Mouse (Mus musculus) heart, postnatal 25 days (tissue): ENCODE data around the gene Ift81. TPM values are rescaled to one million over a fixed set of nuclear protein-coding genes. Genes with fewer than 3 reads are reported as not detected.
A peak's percentile ranks its signal among the peaks of the same experiment; 100 is the strongest.

ENCODE experiments used
- DNase-seq: peaks from one replicate; pipeline ENCODE4 v3.0.0; 2022; ENCODE audit warnings: low spot score
- intact Hi-C: fragments of 180-260 bp; cut with DNase I; formaldehyde crosslinking; loops from one replicate; pipeline ENCODE4 v1.15.1; 2025
- total RNA-seq, 2 experiments: library from RNA; stranded (reverse); gene quantifications; 2 replicates each; pipeline ENCODE4 v1.2.3; 2021

Ift81 gene
- total RNA-seq, 2 experiments from 2014 or later = 67.4 to 68.3 TPM

DNA sequence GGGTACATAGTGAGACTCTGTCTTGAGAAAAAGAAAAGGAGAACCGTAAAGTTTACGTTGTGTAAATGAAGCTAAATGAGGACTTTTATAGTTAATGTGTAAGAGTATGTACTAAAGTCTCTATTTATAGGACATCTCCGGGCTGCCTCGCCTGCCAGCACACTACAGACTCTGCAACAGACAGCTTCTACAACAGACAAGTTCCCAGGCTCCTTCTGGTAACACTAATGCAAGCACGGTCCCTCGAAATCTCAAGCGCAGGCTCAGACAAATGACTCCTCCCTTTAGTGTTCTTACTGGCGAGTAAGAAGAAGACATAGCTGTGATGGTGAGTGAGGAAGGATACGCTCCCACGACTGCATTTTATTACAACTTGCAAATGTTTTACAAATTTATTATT is 56.2 kb downstream of the Ift81 start:
- intact Hi-C loops = loop anchor here (2.0 kb wide), 1 partner anchor 29 kb away; no protein-coding TSS in a partner anchor
- DNase-seq = no peak

GRCm38 (mm10) chr5:122555107-122555506 is 59.2 kb downstream of the Ift81 start:
- no peak for DNase-seq
- intact Hi-C loops = no loop called here

GRCm38 (mm10) chr5:122552638-122553037 is 61.7 kb downstream of the Ift81 start:
- DNase-seq = no peak
- intact Hi-C loops = no loop called here

DNA sequence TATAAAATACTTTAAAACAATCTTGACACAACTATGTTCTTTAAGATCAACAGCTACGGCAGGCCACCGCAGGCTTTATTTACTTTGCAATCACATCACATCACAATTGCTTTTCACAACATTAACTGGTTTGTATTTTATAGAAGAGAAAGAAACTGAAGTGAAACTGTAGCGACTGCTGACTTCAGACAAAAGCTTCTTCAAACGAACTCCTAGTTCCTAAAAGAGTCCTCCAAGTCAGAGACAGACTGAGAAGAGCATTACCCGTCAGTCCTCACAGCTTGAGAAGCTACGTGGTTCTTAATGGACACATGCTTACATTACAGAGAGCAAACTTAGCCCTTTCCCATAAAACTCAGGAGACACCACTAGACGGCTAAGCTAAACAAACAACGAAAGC is 63.9 kb downstream of the Ift81 start:
- no peak for DNase-seq
- intact Hi-C loops = no loop called here

- no peak for DNase-seq
- intact Hi-C loops = loop anchor here (5.0 kb wide), 1 partner anchor 69 kb away; no protein-coding TSS in a partner anchor
Observed at GRCm38 (mm10) chr5:122548671-122549070, 65.6 kb downstream of the Ift81 start.

DNA sequence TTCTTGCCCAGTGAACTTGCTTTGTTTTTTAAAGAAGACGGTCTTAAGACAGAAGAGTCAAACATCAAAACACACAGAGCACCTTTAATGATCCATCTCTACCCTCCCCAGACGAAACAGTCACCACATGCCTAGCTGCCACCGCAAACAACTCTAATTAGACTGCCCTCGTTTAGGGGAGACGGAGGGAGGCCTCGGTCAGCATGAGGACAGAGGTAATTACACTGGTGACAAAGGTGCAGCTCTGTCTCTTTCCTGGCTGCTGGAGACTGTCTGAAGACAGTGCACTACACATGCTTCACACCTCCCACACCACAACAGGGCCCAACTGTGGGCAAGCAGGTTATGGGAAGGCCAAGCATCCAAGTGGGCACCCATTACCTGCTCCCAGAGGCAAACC is 66.5 kb downstream of the Ift81 start:
- DNase-seq = no peak

DNA sequence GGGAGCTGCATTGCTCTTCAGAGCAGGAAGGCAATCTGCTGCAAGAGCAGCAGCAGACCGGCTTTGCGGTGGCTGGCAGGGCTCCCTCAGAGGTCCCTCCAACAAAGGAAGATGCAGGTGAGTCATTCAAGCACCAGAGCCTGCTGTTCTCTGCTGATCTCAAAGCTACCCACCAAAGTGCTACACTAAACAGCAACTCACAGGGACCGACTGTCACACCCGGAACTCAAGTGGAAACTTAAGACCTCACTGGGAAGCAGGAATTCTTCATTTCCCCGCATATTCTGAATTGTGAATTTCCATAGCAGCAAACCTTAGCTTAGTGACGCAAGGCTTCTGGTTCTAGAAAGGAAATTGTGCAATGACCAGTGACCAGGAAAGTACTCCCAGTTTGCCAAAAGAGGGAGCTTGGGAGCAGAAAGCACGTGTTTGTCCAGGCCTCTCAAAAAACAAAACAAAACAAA is 67.0 kb downstream of the Ift81 start:
- intact Hi-C loops = loop anchor here (5.0 kb wide), 1 partner anchor 70 kb away; no protein-coding TSS in a partner anchor
- no peak for DNase-seq

More for the DNA sequence above, 66.5 kb downstream of the Ift81 start:
- intact Hi-C loops = loop anchor here (5.0 kb wide), 1 partner anchor 69 kb away; no protein-coding TSS in a partner anchor

DNA sequence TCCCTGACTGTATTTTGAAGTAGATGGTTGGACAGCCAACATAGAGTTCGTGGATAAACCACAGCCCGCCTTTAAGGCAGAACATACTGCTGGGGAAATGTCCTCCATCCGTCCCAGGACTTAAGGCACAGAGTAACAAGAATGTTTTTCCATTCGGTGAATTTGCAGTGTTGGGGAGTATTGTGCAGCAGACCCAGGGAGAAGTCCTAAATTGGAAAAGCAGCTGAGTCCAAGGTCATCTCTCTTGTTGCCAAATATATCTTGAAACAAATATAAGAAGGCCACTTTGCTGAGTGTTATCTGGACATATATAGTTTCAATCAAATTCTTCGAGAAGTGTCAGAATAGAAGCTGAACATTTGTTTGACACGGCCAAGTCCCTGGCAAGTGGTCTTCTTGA is 70.9 kb downstream of the Ift81 start:
- intact Hi-C loops = no loop called here
- no peak for DNase-seq

DNA sequence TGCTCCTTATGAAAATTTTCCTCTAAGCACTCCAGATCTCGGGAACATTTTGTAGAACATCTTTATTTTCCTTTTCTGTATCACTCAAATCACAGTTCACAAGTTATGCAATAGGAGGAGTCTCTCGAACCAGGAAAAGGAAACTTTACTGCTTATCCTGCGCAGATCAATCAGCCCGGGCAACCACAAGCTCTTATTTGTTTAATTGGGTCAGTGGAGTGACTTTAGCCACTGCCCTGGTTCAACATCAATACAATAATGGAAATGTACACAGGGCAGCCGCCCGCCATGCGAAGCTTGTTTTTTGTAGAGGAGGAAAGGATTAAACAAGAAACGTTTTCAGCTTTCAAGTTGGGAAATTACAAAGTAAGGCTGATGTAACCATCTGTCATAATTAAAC is 72.4 kb downstream of the Ift81 start:
- intact Hi-C loops = no loop called here
- DNase-seq = no peak

GRCm38 (mm10) chr5:122538077-122538476 is 76.2 kb downstream of the Ift81 start:
- intact Hi-C loops = no loop called here
- DNase-seq = no peak

DNA sequence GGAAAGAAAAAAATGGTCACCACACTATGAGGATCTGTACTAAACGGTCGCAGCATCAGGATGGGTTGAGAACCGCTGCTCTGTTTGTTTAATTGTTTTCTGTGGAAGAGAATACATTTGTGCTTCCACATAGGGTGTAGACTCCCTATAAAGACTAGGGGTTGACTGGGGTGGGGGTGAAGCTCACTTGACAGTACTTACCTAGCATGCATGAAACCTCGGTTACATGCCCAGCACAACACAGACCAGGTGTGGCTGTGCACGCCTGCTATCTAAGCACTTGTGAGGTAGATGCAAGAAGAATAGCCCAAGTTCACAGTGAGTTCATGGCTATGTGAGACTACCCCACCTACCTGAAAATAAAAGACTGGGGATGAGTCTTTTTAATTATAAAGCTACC is 76.7 kb downstream of the Ift81 start:
- intact Hi-C loops = no loop called here
- no peak for DNase-seq

DNA sequence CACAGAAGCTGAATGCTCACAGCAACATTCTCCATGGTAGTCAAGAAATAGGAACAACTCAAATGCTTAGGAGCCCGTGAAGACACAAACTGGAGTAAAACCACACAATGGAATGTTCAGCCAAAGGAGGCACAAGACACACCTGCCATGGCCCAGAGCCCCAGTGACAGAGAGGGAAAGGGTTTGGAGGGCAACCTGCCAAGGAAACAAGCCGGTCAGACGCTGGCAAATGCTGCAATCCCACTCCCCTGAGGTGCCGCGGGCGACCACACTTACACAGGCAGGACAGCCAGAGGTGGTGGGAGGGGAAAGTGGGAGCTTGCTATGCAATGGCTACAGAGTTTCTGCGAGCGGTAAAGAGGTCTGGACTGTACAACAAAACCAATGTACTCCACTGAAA is 80.4 kb downstream of the Ift81 start:
- intact Hi-C loops = no loop called here
- no peak for DNase-seq

- no peak for DNase-seq
Observed at GRCm38 (mm10) chr5:122529913-122530604, 84.3 kb downstream of the Ift81 start.

GRCm38 (mm10) chr5:122529316-122529715 is 85.0 kb downstream of the Ift81 start:
- intact Hi-C loops = loop anchor here (2.0 kb wide), 1 partner anchor 29 kb away; no protein-coding TSS in a partner anchor
- peak; percentile 68 for DNase-seq

More at GRCm38 (mm10) chr5:122529913-122530604, 84.3 kb downstream of the Ift81 start:
- intact Hi-C loops = loop anchor here (2.0 kb wide), 1 partner anchor 29 kb away; no protein-coding TSS in a partner anchor

- DNase-seq = no peak
- intact Hi-C loops = loop anchor here (2.0 kb wide), 1 partner anchor 30 kb away; no protein-coding TSS in a partner anchor
Observed at GRCm38 (mm10) chr5:122528591-122528990, 85.7 kb downstream of the Ift81 start.

- DNase-seq = no peak
- intact Hi-C loops = loop anchor here (2.0 kb wide), 1 partner anchor 31 kb away; no protein-coding TSS in a partner anchor
Observed at GRCm38 (mm10) chr5:122527761-122528160, 86.6 kb downstream of the Ift81 start.

DNA sequence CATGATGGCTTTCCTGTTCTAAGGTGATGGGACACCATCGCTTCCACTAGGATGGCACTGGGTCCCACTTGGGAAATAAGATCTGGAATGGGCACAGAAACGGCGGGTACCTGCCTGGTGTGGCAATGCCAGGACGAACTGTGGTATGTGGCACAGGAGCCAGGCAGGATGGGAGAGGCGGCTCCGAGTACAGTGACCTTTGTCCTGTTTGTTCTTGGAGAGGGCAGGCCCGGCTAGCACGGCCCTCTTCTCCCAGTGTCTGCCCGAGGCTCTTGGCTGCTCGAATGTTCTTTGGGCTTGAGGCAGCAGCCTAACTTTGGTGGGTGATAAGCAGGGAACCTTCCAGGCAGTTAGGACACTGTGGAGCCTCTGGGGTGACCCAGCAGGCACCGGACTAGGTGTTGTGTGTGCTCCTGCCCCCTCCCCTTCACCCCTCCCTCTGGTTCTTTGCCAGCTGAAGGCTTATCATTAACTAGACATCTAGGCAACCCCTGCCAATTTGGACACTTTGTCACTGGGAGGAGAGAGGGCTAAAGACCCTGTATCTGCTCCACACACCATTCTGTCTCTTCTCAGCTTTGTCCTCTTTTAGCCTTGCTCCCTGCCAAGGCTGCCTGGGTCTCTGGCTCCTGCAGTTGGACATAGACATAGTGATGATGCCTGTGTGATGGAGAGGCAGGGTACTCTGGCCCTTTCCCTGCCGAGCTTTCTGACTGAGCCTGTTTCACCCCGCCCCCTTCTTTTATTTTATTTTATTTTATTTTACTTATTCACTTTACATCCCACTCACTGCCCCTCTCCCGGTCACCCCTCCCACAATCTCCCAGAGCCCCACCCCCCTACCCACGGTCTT is 87.2 kb downstream of the Ift81 start:
- peak; percentile 62 for DNase-seq
- intact Hi-C loops = loop anchor here (1.0 kb wide), 1 partner anchor 93 kb away; no protein-coding TSS in a partner anchor

- intact Hi-C loops = loop anchor here (1.0 kb wide), 1 partner anchor 94 kb away; no protein-coding TSS in a partner anchor
- no peak for DNase-seq
Observed at GRCm38 (mm10) chr5:122526405-122526804, 87.9 kb downstream of the Ift81 start.

DNA sequence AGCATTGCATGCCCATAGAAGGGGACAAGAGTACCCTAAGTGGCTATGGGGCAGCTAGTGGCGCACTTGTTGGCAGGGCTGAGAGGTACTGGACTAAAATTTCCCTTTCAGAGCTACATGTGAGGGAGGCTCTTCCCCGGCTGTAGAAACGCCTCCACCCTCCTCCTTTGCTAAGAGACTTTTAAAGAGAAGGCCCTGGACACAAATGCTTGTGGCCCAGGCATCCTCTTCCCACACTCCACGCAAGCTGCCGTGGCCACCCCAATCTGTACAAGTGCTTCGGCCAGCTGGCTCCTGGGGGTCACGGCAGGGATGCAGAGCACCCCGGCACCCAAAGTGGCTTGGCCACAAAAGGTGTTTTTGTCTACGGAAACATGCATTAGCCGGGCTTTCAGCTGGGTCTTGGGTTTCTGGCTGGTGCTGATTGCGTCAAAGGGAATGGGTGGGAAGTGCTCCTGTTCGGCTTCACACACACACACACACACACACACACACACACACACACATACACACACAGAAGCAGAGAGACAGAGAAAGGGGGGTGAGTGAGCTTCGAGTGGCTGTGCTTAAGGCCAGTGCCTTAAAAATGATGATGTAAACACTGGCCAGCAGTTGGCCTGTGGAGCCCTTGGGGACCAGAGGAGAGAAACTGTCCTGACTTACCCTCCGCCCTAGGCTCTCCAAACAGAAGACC is 88.9 kb downstream of the Ift81 start:
- intact Hi-C loops = no loop called here
- no peak for DNase-seq

- no peak for DNase-seq
- intact Hi-C loops = no loop called here
Observed at GRCm38 (mm10) chr5:122524854-122525237, 89.5 kb downstream of the Ift81 start.
